Mouse (Mus musculus) heart, adult 11 months (tissue): ENCODE measurements around the gene Hnrnph3.
"Not testable (repeated sequence)": the region's sequence is repeated elsewhere in the genome, so short reads cannot be mapped to it uniquely, and the experiment has no call there.

ENCODE experiments used
- DNase-seq: peaks from one replicate; pipeline ENCODE4 v3.0.0; 2022

Hnrnph3 gene

GRCm38 (mm10) chr10:63023749-63024579 is at the start of gene Hnrnph3, which contains the start of gene Pbld2:
Hnrnph3 (minus strand) TSS chr10:63024217.
Pbld2 (plus strand) TSS chr10:63024315.
- peak; percentile 100 for DNase-seq

GRCm38 (mm10) chr10:63065988-63066387 is 42.0 kb upstream of the Hnrnph3 start:
- DNase-seq = peak; percentile 94

- no peak for DNase-seq
Measured at GRCm38 (mm10) chr10:63065561-63065960, 41.5 kb upstream of the Hnrnph3 start.

- DNase-seq = no peak
Measured at GRCm38 (mm10) chr10:63064516-63064915, 40.5 kb upstream of the Hnrnph3 start.

- DNase-seq = no peak
Measured at GRCm38 (mm10) chr10:63063365-63063764, 39.3 kb upstream of the Hnrnph3 start.

GRCm38 (mm10) chr10:63062696-63063095 is 38.7 kb upstream of the Hnrnph3 start:
- no peak for DNase-seq

GRCm38 (mm10) chr10:63061266-63061665 is 37.2 kb upstream of the Hnrnph3 start:
- DNase-seq = no peak

GRCm38 (mm10) chr10:63060406-63060805 is 36.4 kb upstream of the Hnrnph3 start:
- DNase-seq = peak; percentile 97

GRCm38 (mm10) chr10:63059862-63060261 is 35.8 kb upstream of the Hnrnph3 start, which contains the start of gene Pbld1:
Pbld1 (plus strand) TSS chr10:63060162.
- DNase-seq = no peak

- DNase-seq = peak; percentile 97
Measured at GRCm38 (mm10) chr10:63056966-63057750, 33.1 kb upstream of the Hnrnph3 start.

GRCm38 (mm10) chr10:63054586-63054985 is 30.6 kb upstream of the Hnrnph3 start:
- DNase-seq = no peak

- DNase-seq = not testable (repeated sequence)
Measured at GRCm38 (mm10) chr10:63054071-63054470, 30.1 kb upstream of the Hnrnph3 start.

GRCm38 (mm10) chr10:63053007-63053406 is 29.0 kb upstream of the Hnrnph3 start:
- no peak for DNase-seq

- DNase-seq = no peak
Measured at GRCm38 (mm10) chr10:63052011-63052410, 28.0 kb upstream of the Hnrnph3 start.

- DNase-seq = no peak
Measured at GRCm38 (mm10) chr10:63051267-63051666, 27.2 kb upstream of the Hnrnph3 start.

- DNase-seq = no peak
Measured at GRCm38 (mm10) chr10:63049106-63049505, 25.1 kb upstream of the Hnrnph3 start.

- no peak for DNase-seq
Measured at GRCm38 (mm10) chr10:63047751-63048150, 23.7 kb upstream of the Hnrnph3 start.

- no peak for DNase-seq
Measured at GRCm38 (mm10) chr10:63043154-63043553, 19.1 kb upstream of the Hnrnph3 start.

- no peak for DNase-seq
Measured at GRCm38 (mm10) chr10:63039867-63040628, 16.0 kb upstream of the Hnrnph3 start.

- no peak for DNase-seq
Measured at GRCm38 (mm10) chr10:63038571-63039320, 14.7 kb upstream of the Hnrnph3 start.

- no peak for DNase-seq
Measured at GRCm38 (mm10) chr10:63032956-63033355, 8.9 kb upstream of the Hnrnph3 start.

GRCm38 (mm10) chr10:63032267-63032666 is 8.2 kb upstream of the Hnrnph3 start:
- DNase-seq = no peak
